Mouse (Mus musculus) ES-Bruce4 (cell line): ENCODE results near the gene Vps33b.
A peak's percentile ranks its signal among the peaks of the same experiment; 100 is the strongest.

ENCODE experiments used
- CTCF ChIP-seq: IDR thresholded peaks from one replicate; pipeline ENCODE4 v1.8.1; 2011; ENCODE audit warnings: low read depth, low read length
- POLR2A ChIP-seq: IDR thresholded peaks from one replicate; pipeline ENCODE4 v1.8.1; 2011; ENCODE audit warnings: low read length; ENCODE audit not compliant: insufficient read depth

DNA sequence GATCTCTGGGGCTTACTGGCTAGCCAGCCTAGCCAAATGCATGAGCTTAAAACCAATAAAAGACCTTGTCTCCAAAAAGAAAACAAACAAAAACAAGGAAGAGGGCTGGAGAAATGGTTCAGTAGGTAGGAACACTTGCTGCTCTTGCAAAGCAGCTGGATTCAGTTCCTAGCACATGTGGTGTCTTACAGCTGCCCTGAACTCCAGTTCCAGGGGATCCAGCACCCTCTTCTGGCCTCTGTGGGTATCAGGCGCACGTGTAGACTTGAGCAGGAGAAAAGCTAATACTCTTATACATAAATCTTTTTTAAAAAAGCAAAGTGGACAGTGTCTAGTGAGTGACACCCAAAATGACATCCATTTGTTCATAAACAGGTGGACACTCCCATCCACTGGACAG lies 32.1 kb downstream of the Vps33b start:
- TF ChIP-seq POLR2A (no peak), CTCF (peak; percentile 51)
